Mouse (Mus musculus): ENCODE measurements around the gene Stk39. TPM values are rescaled to one million over a fixed set of nuclear protein-coding genes. Genes with fewer than 3 reads are reported as not detected.

The Stk39 gene
- total and polyA plus RNA-seq, 2 experiments = 0.54 to 1.7 TPM

DNA sequence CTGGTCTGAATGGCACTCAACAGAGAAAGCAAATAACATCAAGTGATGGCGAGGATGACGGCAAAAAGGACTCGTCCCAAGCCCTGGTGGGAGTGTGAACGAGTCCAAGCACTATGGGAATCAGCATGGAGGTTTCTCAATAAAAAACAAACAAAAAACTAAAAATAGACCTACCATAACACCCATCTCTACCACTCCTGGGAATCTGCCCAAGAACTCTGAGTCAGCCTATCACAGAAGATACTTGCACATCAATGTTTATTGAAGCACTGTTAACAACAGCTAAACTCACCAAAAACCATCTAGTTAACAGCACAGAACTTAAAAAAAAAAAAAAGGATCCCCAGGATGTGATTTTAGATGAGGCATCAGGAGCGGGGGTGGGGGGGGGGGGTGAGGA is 55.0 kb downstream of the Stk39 start:
- Histone ChIP-seq H3K36me3 (ENCODE audit: control insufficient read depth, insufficient read depth, low read length) (no peaks in the 10 kb centered on the region), H3K4me1 (ENCODE audit: control insufficient read depth, insufficient read depth, low read length) (no peaks in the 10 kb centered on the region), H3K4me3 (ENCODE audit: insufficient read depth, low read depth, low read length) (no peak overlapping the region), H3K27ac (replicated peaks; ENCODE audit: insufficient read depth, low read depth, low read length) (no peak overlapping the region), H3K27me3 (ENCODE audit: control insufficient read depth, insufficient read depth, low read length) (peaks cover 5% of the 10 kb centered on the region; the same call in 1 of the 2 replicates), H3K9ac (ENCODE audit: low read depth, low read length) (no peak overlapping the region), H3K79me2 (ENCODE audit: control insufficient read depth, insufficient read depth, low read length) (no peaks in the 10 kb centered on the region)
- peak; percentile 31 for DNase-seq (ENCODE audit: extremely low read depth, low read depth, low spot score)
- no peak for TF ChIP-seq POLR2A (IDR thresholded peaks at IDR 0.05; ENCODE audit: extremely low read depth, insufficient read depth, low read length)
- TF ChIP-seq CTCF (IDR thresholded peaks at IDR 0.05; ENCODE audit: low read depth, low read length) = no peak
- 52% methylated on average over 5 of the region's 5 CpGs for WGBS

GRCm38 (mm10) chr2:68415691-68416090 is 56.4 kb downstream of the Stk39 start:
- DNase-seq (ENCODE audit: extremely low read depth, low read depth, low spot score) = no peak
- no peak overlapping the region for H3K27ac ChIP-seq (replicated peaks; ENCODE audit: insufficient read depth, low read depth, low read length)
- no peaks in the 10 kb centered on the region for H3K36me3 ChIP-seq (ENCODE audit: control insufficient read depth, insufficient read depth, low read length)
- H3K79me2 ChIP-seq (ENCODE audit: control insufficient read depth, insufficient read depth, low read length) = no peaks in the 10 kb centered on the region
- no peaks in the 10 kb centered on the region for H3K4me1 ChIP-seq (ENCODE audit: control insufficient read depth, insufficient read depth, low read length)
- 0 out of 2 replicates have a peak, but pooled peaks cover 4% of the 10 kb centered on the region for H3K27me3 ChIP-seq (ENCODE audit: control insufficient read depth, insufficient read depth, low read length)
- WGBS = 83% methylated on average over 6 of the region's 6 CpGs
- H3K4me3 ChIP-seq (ENCODE audit: insufficient read depth, low read depth, low read length) = no peak overlapping the region
- H3K9ac ChIP-seq (ENCODE audit: low read depth, low read length) = no peak overlapping the region
- TF ChIP-seq POLR2A (IDR thresholded peaks at IDR 0.05; ENCODE audit: extremely low read depth, insufficient read depth, low read length) (no peak), CTCF (IDR thresholded peaks at IDR 0.05; ENCODE audit: low read depth, low read length) (no peak)

DNA sequence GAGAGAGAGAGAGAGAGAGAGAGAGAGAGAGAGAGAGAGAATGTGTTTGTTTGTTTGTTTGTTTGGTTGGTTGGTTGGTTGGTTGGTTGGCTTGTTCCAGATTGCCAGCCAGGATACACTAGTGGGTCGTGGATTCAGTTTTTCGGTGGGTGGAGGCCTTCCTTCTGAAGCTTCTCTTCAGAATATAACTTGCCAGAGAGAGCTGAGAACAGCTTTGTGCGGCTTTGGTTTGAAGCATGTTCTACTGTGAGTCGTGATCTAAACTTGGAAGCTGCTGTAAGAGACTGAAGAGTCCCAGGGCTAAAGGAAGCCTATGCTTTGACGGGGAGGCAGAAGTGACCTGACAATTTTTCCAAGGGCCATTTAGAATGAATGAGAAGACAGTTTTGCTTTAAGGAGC is 59.9 kb downstream of the Stk39 start:
- Histone ChIP-seq H3K4me3 (ENCODE audit: insufficient read depth, low read depth, low read length) (no peak overlapping the region), H3K79me2 (ENCODE audit: control insufficient read depth, insufficient read depth, low read length) (no peaks in the 10 kb centered on the region), H3K36me3 (ENCODE audit: control insufficient read depth, insufficient read depth, low read length) (no peaks in the 10 kb centered on the region), H3K9ac (ENCODE audit: low read depth, low read length) (no peak overlapping the region), H3K27ac (replicated peaks; ENCODE audit: insufficient read depth, low read depth, low read length) (no peak overlapping the region), H3K27me3 (ENCODE audit: control insufficient read depth, insufficient read depth, low read length) (no peaks in the 10 kb centered on the region), H3K4me1 (ENCODE audit: control insufficient read depth, insufficient read depth, low read length) (peaks cover 1% of the 10 kb centered on the region; the same call in 1 of the 2 replicates)
- WGBS = 95% methylated on average over 5 of the region's 5 CpGs
- no peak for TF ChIP-seq POLR2A (IDR thresholded peaks at IDR 0.05; ENCODE audit: extremely low read depth, insufficient read depth, low read length)
- TF ChIP-seq CTCF (IDR thresholded peaks at IDR 0.05; ENCODE audit: low read depth, low read length) = no peak
- DNase-seq (ENCODE audit: extremely low read depth, low read depth, low spot score) = no peak

- no peak for DNase-seq (ENCODE audit: extremely low read depth, low read depth, low spot score)
- Histone ChIP-seq H3K9ac (ENCODE audit: low read depth, low read length) (no peak overlapping the region), H3K79me2 (ENCODE audit: control insufficient read depth, insufficient read depth, low read length) (no peaks in the 10 kb centered on the region), H3K27ac (replicated peaks; ENCODE audit: insufficient read depth, low read depth, low read length) (no peak overlapping the region), H3K4me1 (ENCODE audit: control insufficient read depth, insufficient read depth, low read length) (peaks cover 2% of the 10 kb centered on the region; the same call in 1 of the 2 replicates), H3K4me3 (ENCODE audit: insufficient read depth, low read depth, low read length) (no peak overlapping the region), H3K36me3 (ENCODE audit: control insufficient read depth, insufficient read depth, low read length) (no peaks in the 10 kb centered on the region), H3K27me3 (ENCODE audit: control insufficient read depth, insufficient read depth, low read length) (no peaks in the 10 kb centered on the region)
- WGBS = 90% methylated on average over 8 of the region's 8 CpGs
- no peak for TF ChIP-seq CTCF (IDR thresholded peaks at IDR 0.05; ENCODE audit: low read depth, low read length)
Observed at GRCm38 (mm10) chr2:68411201-68411600, 60.9 kb downstream of the Stk39 start.

GRCm38 (mm10) chr2:68409640-68410215 is 62.3 kb downstream of the Stk39 start:
- Histone ChIP-seq H3K79me2 (ENCODE audit: control insufficient read depth, insufficient read depth, low read length) (no peaks in the 10 kb centered on the region), H3K4me3 (ENCODE audit: insufficient read depth, low read depth, low read length) (no peak overlapping the region), H3K27me3 (ENCODE audit: control insufficient read depth, insufficient read depth, low read length) (no peaks in the 10 kb centered on the region), H3K4me1 (ENCODE audit: control insufficient read depth, insufficient read depth, low read length) (peaks cover 2% of the 10 kb centered on the region; the same call in 1 of the 2 replicates), H3K9ac (ENCODE audit: low read depth, low read length) (no peak overlapping the region), H3K27ac (replicated peaks; ENCODE audit: insufficient read depth, low read depth, low read length) (no peak overlapping the region), H3K36me3 (ENCODE audit: control insufficient read depth, insufficient read depth, low read length) (no peaks in the 10 kb centered on the region)
- no peak for DNase-seq (ENCODE audit: extremely low read depth, low read depth, low spot score)
- TF ChIP-seq POLR2A (IDR thresholded peaks at IDR 0.05; ENCODE audit: extremely low read depth, insufficient read depth, low read length) (no peak), CTCF (IDR thresholded peaks at IDR 0.05; ENCODE audit: low read depth, low read length) (no peak)
- WGBS = 95% methylated on average over 12 of the region's 12 CpGs

- Histone ChIP-seq H3K9ac (ENCODE audit: low read depth, low read length) (no peak overlapping the region), H3K36me3 (ENCODE audit: control insufficient read depth, insufficient read depth, low read length) (no peaks in the 10 kb centered on the region), H3K4me1 (ENCODE audit: control insufficient read depth, insufficient read depth, low read length) (peaks cover 2% of the 10 kb centered on the region; the same call in 1 of the 2 replicates), H3K79me2 (ENCODE audit: control insufficient read depth, insufficient read depth, low read length) (no peaks in the 10 kb centered on the region), H3K27ac (replicated peaks; ENCODE audit: insufficient read depth, low read depth, low read length) (no peak overlapping the region), H3K27me3 (ENCODE audit: control insufficient read depth, insufficient read depth, low read length) (no peaks in the 10 kb centered on the region), H3K4me3 (ENCODE audit: insufficient read depth, low read depth, low read length) (no peak overlapping the region)
- DNase-seq (ENCODE audit: extremely low read depth, low read depth, low spot score) = no peak
- WGBS = 83% methylated on average over 17 of the region's 17 CpGs
- TF ChIP-seq POLR2A (IDR thresholded peaks at IDR 0.05; ENCODE audit: extremely low read depth, insufficient read depth, low read length) = no peak
- TF ChIP-seq CTCF (IDR thresholded peaks at IDR 0.05; ENCODE audit: low read depth, low read length) = no peak
Observed at GRCm38 (mm10) chr2:68408271-68408980, 63.6 kb downstream of the Stk39 start.
